Mouse (Mus musculus): ENCODE data around the gene Cox4i2. TPM values are rescaled to one million over a fixed set of nuclear protein-coding genes. Genes with fewer than 3 reads are reported as not detected.

Cox4i2 gene
- 16.4 and 20.9 TPM in 2 replicates for polyA plus RNA-seq (2015; fragmentation: Nextera tagmentation; extraction: Ambion mirVana)

- ATAC-seq (replicated peaks; ENCODE audit: low FRiP score): 0 out of 2 replicates have a peak, but pooled peaks have one; percentile 33
- Histone ChIP-seq H3K4me3 (replicated peaks) (peak within 1 kb of the TSS; percentile 33), H3K4me1 (peaks cover 26% of the 10 kb centered on the region), H3K9ac (peak within 1 kb of the TSS; percentile 27), H3K36me3 (no peaks in the 10 kb centered on the region), H3K27me3 (no peaks in the 10 kb centered on the region), H3K4me2 (peak within 1 kb of the TSS; percentile 64), H3K9me3 (replicated peaks) (no peaks in the 10 kb centered on the region), H3K27ac (no peak within 1 kb of the TSS)
- WGBS: 3% methylated on average over 30 of the region's 30 CpGs
Observed at GRCm38 (mm10) chr2:152753944-152754711, at the start of gene Cox4i2. TSS of gene Cox4i2 (plus strand) at chr2:152754173.

- 88% methylated on average over 5 of the region's 5 CpGs for WGBS
- ATAC-seq (replicated peaks; ENCODE audit: low FRiP score): no peak
- no peak overlapping the region for H3K4me3 ChIP-seq (replicated peaks)
Observed at GRCm38 (mm10) chr2:152704256-152704605, 49.7 kb upstream of the Cox4i2 start.

GRCm38 (mm10) chr2:152704811-152705370, 49.1 kb upstream of the Cox4i2 start:
- Histone ChIP-seq H3K27me3 (no peaks in the 10 kb centered on the region), H3K9ac (no peak overlapping the region), H3K9me3 (replicated peaks) (no peaks in the 10 kb centered on the region), H3K4me3 (replicated peaks) (no peak overlapping the region), H3K36me3 (peaks cover 71% of the 10 kb centered on the region), H3K27ac (peak overlapping the region; percentile 97; the same call in 1 of the 2 replicates), H3K4me1 (peaks cover 48% of the 10 kb centered on the region), H3K4me2 (no peak overlapping the region)
- 92% methylated on average over 14 of the region's 14 CpGs for WGBS
- no peak for ATAC-seq (replicated peaks; ENCODE audit: low FRiP score)

More at GRCm38 (mm10) chr2:152704256-152704605, 49.7 kb upstream of the Cox4i2 start:
- Histone ChIP-seq H3K27ac (no peak overlapping the region), H3K4me2 (no peak overlapping the region), H3K9ac (no peak overlapping the region), H3K36me3 (peaks cover 77% of the 10 kb centered on the region), H3K4me1 (peaks cover 42% of the 10 kb centered on the region), H3K27me3 (no peaks in the 10 kb centered on the region), H3K9me3 (replicated peaks) (no peaks in the 10 kb centered on the region)

- Histone ChIP-seq H3K36me3 (peaks cover 63% of the 10 kb centered on the region), H3K27me3 (no peaks in the 10 kb centered on the region), H3K9me3 (replicated peaks) (no peaks in the 10 kb centered on the region), H3K4me3 (replicated peaks) (no peak overlapping the region), H3K4me2 (no peak overlapping the region), H3K4me1 (peaks cover 48% of the 10 kb centered on the region), H3K9ac (no peak overlapping the region), H3K27ac (peak overlapping the region; percentile 97)
- WGBS: 77% methylated on average over 22 of the region's 22 CpGs
- ATAC-seq (replicated peaks; ENCODE audit: low FRiP score): no peak
Observed at GRCm38 (mm10) chr2:152705993-152706571, 47.9 kb upstream of the Cox4i2 start.

- peak overlapping the region; percentile 45 for H3K4me3 ChIP-seq (replicated peaks)
- H3K36me3 ChIP-seq: peaks cover 52% of the 10 kb centered on the region
- H3K4me1 ChIP-seq: peaks cover 48% of the 10 kb centered on the region
- peak overlapping the region; percentile 60 for H3K9ac ChIP-seq
- 15% methylated on average over 7 of the region's 7 CpGs for WGBS
- peak overlapping the region; percentile 69 for H3K4me2 ChIP-seq
- ATAC-seq (replicated peaks; ENCODE audit: low FRiP score): no peak; the same call in 1 of the 2 replicates
- H3K27ac ChIP-seq: peak overlapping the region; percentile 97
- H3K27me3 ChIP-seq: no peaks in the 10 kb centered on the region
- H3K9me3 ChIP-seq (replicated peaks): no peaks in the 10 kb centered on the region
Observed at GRCm38 (mm10) chr2:152707186-152707585, 46.8 kb upstream of the Cox4i2 start.

GRCm38 (mm10) chr2:152707627-152708026, 46.3 kb upstream of the Cox4i2 start:
- H3K27ac ChIP-seq: peak overlapping the region; percentile 97
- peak overlapping the region; percentile 60 for H3K9ac ChIP-seq
- WGBS: 2% methylated on average over 31 of the region's 31 CpGs
- no peaks in the 10 kb centered on the region for H3K9me3 ChIP-seq (replicated peaks)
- H3K4me2 ChIP-seq: peak overlapping the region; percentile 69
- H3K27me3 ChIP-seq: no peaks in the 10 kb centered on the region
- H3K4me1 ChIP-seq: peaks cover 48% of the 10 kb centered on the region
- peaks cover 48% of the 10 kb centered on the region for H3K36me3 ChIP-seq
- peak; percentile 97 for ATAC-seq (replicated peaks; ENCODE audit: low FRiP score)
- peak overlapping the region; percentile 45 for H3K4me3 ChIP-seq (replicated peaks)

GRCm38 (mm10) chr2:152709066-152709465, 44.9 kb upstream of the Cox4i2 start:
- Histone ChIP-seq H3K4me1 (peaks cover 48% of the 10 kb centered on the region), H3K9me3 (replicated peaks) (no peaks in the 10 kb centered on the region), H3K27ac (peak overlapping the region; percentile 97; the same call in 1 of the 2 replicates), H3K36me3 (peaks cover 33% of the 10 kb centered on the region), H3K4me2 (no peak overlapping the region), H3K27me3 (no peaks in the 10 kb centered on the region), H3K4me3 (replicated peaks) (no peak overlapping the region), H3K9ac (no peak overlapping the region)
- ATAC-seq (replicated peaks; ENCODE audit: low FRiP score): no peak
- WGBS: 81% methylated on average over 5 of the region's 5 CpGs

GRCm38 (mm10) chr2:152716241-152716772, 37.7 kb upstream of the Cox4i2 start:
- ATAC-seq (replicated peaks; ENCODE audit: low FRiP score): peak; percentile 34; the same call in 1 of the 2 replicates
- WGBS: 53% methylated on average over 6 of the region's 6 CpGs
- Histone ChIP-seq H3K36me3 (no peaks in the 10 kb centered on the region), H3K9me3 (replicated peaks) (no peaks in the 10 kb centered on the region), H3K4me2 (no peak overlapping the region), H3K4me3 (replicated peaks) (no peak overlapping the region), H3K4me1 (peaks cover 19% of the 10 kb centered on the region), H3K27me3 (no peaks in the 10 kb centered on the region), H3K9ac (no peak overlapping the region), H3K27ac (peak overlapping the region; percentile 84)

- H3K9me3 ChIP-seq (replicated peaks): no peaks in the 10 kb centered on the region
- no peak overlapping the region for H3K9ac ChIP-seq
- H3K27ac ChIP-seq: peak overlapping the region; percentile 43
- no peaks in the 10 kb centered on the region for H3K36me3 ChIP-seq
- 58% methylated on average over 11 of the region's 11 CpGs for WGBS
- no peak for ATAC-seq (replicated peaks; ENCODE audit: low FRiP score)
- no peaks in the 10 kb centered on the region for H3K27me3 ChIP-seq
- no peak overlapping the region for H3K4me3 ChIP-seq (replicated peaks)
- H3K4me1 ChIP-seq: peaks cover 19% of the 10 kb centered on the region
- H3K4me2 ChIP-seq: no peak overlapping the region
Observed at GRCm38 (mm10) chr2:152717652-152718051, 36.3 kb upstream of the Cox4i2 start.

GRCm38 (mm10) chr2:152718076-152718475, 35.9 kb upstream of the Cox4i2 start:
- no peak overlapping the region for H3K4me3 ChIP-seq (replicated peaks)
- 32% methylated on average over 6 of the region's 6 CpGs for WGBS
- peaks cover 19% of the 10 kb centered on the region for H3K4me1 ChIP-seq
- no peak overlapping the region for H3K4me2 ChIP-seq
- H3K9ac ChIP-seq: no peak overlapping the region
- H3K27ac ChIP-seq: peak overlapping the region; percentile 43
- H3K9me3 ChIP-seq (replicated peaks): no peaks in the 10 kb centered on the region
- no peaks in the 10 kb centered on the region for H3K27me3 ChIP-seq
- H3K36me3 ChIP-seq: no peaks in the 10 kb centered on the region
- ATAC-seq (replicated peaks; ENCODE audit: low FRiP score): 0 out of 2 replicates have a peak, but pooled peaks have one; percentile 47

- Histone ChIP-seq H3K4me3 (replicated peaks) (peak overlapping the region; percentile 36), H3K36me3 (no peaks in the 10 kb centered on the region), H3K27me3 (no peaks in the 10 kb centered on the region), H3K9ac (peak overlapping the region; percentile 35; the same call in 1 of the 2 replicates), H3K27ac (peak overlapping the region; percentile 24), H3K4me2 (peak overlapping the region; percentile 69), H3K9me3 (replicated peaks) (no peaks in the 10 kb centered on the region), H3K4me1 (peaks cover 54% of the 10 kb centered on the region)
- 3% methylated on average over 37 of the region's 37 CpGs for WGBS
- peak; percentile 47 for ATAC-seq (replicated peaks; ENCODE audit: low FRiP score)
Observed at GRCm38 (mm10) chr2:152723651-152724331, 30.2 kb upstream of the Cox4i2 start.

Measured in kidney, embryonic 15.5 days (tissue).